ENCODE assay signal across 9 mouse cellular contexts in genomic region chr8:11774195-11775076, GRCm38 (mm10). TPM values are rescaled to one million over a fixed set of nuclear protein-coding genes. Genes with fewer than 3 reads are reported as not detected.
DNase-seq lines count a peak whose midpoint lies in the region; ATAC-seq and TF ChIP-seq lines count a peak whose summit lies in the region.
"Had no signal": no experiment of that assay in that cellular context is flagged by ENCODE, and none has a peak within 500 bp of the region (broad histone marks: within the 10 kb centered on the region; RNA-seq: fewer than 3 reads in every experiment).

No protein-coding gene starts in this region.

- no peaks in the 10 kb centered on the region for H3K9me3 ChIP-seq in embryonic facial prominence, embryonic 14.5 days (ENCODE audit: control insufficient read depth, low read length)
- no peaks in the 10 kb centered on the region for H3K9me3 ChIP-seq in kidney, postnatal 0 days (replicated peaks; ENCODE audit: low read length)
- H3K9me3 ChIP-seq: hindbrain, embryonic 15.5 days had no signal

- intact Hi-C loops in left cerebral cortex, postnatal 25 days (cut with DNase I), result loop anchor here (2.0 to 5.0 kb wide), 2 partner anchors 16 to 47 kb away; partner anchors contain the start of gene Arhgef7

- H3K27me3 ChIP-seq in embryonic facial prominence, embryonic 14.5 days (replicated peaks; ENCODE audit: control insufficient read depth, insufficient read depth, low read length), result no peaks in the 10 kb centered on the region
- no peaks in the 10 kb centered on the region for H3K27me3 ChIP-seq in kidney, postnatal 0 days (ENCODE audit: insufficient read depth, low read length)
- H3K27me3 ChIP-seq: hindbrain, embryonic 15.5 days had no signal

- TF ChIP-seq CTCF in kidney, postnatal 0 days (IDR thresholded peaks at IDR 0.05; ENCODE audit: low read depth), result no peak

- peak overlapping the region; percentile 35; the same call in 1 of the 2 replicates for H3K9ac ChIP-seq in embryonic facial prominence, embryonic 14.5 days (ENCODE audit: low read depth, low read length)
- peak overlapping the region; percentile 14; the same call in 1 of the 2 replicates for H3K9ac ChIP-seq in kidney, postnatal 0 days (ENCODE audit: low read depth, low read length)
- H3K9ac ChIP-seq: hindbrain, embryonic 15.5 days had no signal

- peak; percentile 83 for ATAC-seq in embryonic facial prominence, embryonic 14.5 days (ENCODE audit: low read depth)
- no peak; the same call in 1 of the 2 replicates for ATAC-seq in kidney, postnatal 0 days (replicated peaks; ENCODE audit: low FRiP score, low read depth)

- H3K4me2 ChIP-seq in embryonic facial prominence, embryonic 14.5 days (ENCODE audit: low read depth, low read length), result no peak overlapping the region
- 0 out of 2 replicates have a peak overlapping the region, but pooled peaks have one; percentile 5 for H3K4me2 ChIP-seq in kidney, postnatal 0 days (ENCODE audit: low read length)
- H3K4me2 ChIP-seq: hindbrain, embryonic 15.5 days had no signal

- DNase-seq in cerebellum, adult 8-10 months, result peak; percentile 34
- DNase-seq in cerebellum, postnatal 14 days, result no peak
- peak; percentile 89 for DNase-seq in embryonic facial prominence, embryonic 14.5 days (ENCODE audit: low spot score)
- peak; percentile 58 for DNase-seq in kidney, postnatal 0 days (ENCODE audit: low spot score)
- peak; percentile 84 for DNase-seq in lung, postnatal 36 days
- no peak for DNase-seq in left cerebral cortex, postnatal 25 days (ENCODE audit: low spot score in 2 of 2)
- no peak for DNase-seq in left cerebral cortex, adult 9 months (ENCODE audit: low spot score in 2 of 2)
- no peak for DNase-seq in layer of hippocampus, adult 9-10 months (ENCODE audit: low spot score)

- H3K27ac ChIP-seq in embryonic facial prominence, embryonic 14.5 days (replicated peaks; ENCODE audit: low read depth, low read length), result peak overlapping the region; percentile 23
- H3K27ac ChIP-seq in kidney, postnatal 0 days, result 0 out of 2 replicates have a peak overlapping the region, but pooled peaks have one; percentile 0
- H3K27ac ChIP-seq: hindbrain, embryonic 15.5 days had no signal

- H3K4me1 ChIP-seq in embryonic facial prominence, embryonic 14.5 days (ENCODE audit: control insufficient read depth, insufficient read depth, low read length), result peaks cover 15% of the 10 kb centered on the region
- peaks cover 23% of the 10 kb centered on the region; the same call in 1 of the 2 replicates for H3K4me1 ChIP-seq in kidney, postnatal 0 days (replicated peaks; ENCODE audit: insufficient read depth, low read length)

- H3K36me3 ChIP-seq in embryonic facial prominence, embryonic 14.5 days (ENCODE audit: control insufficient read depth, insufficient read depth, low read length), result no peaks in the 10 kb centered on the region
- H3K36me3 ChIP-seq in kidney, postnatal 0 days (ENCODE audit: insufficient read depth, low read length), result no peaks in the 10 kb centered on the region
- H3K36me3 ChIP-seq: hindbrain, embryonic 15.5 days had no signal

- H3K4me3 ChIP-seq in embryonic facial prominence, embryonic 14.5 days (ENCODE audit: low read depth, low read length), result no peak overlapping the region
- no peak overlapping the region for H3K4me3 ChIP-seq in kidney, postnatal 0 days (replicated peaks; ENCODE audit: low read depth, low read length)
- H3K4me3 ChIP-seq: hindbrain, embryonic 15.5 days had no signal

- WGBS in embryonic facial prominence, embryonic 14.5 days, result 67% methylated on average over 17 of the region's 17 CpGs
- 58% methylated on average over 17 of the region's 17 CpGs for WGBS in kidney, postnatal 0 days

RNA-seq across cellular contexts. Expression of gene Arhgef7, which starts 46.9 kb away (rescaled TPM):
- polyA plus RNA-seq in embryonic facial prominence, embryonic 14.5 days (2014; fragmentation: Nextera tagmentation; extraction: Ambion mirVana), result 45.7 and 48.1 TPM in 2 replicates
- 27.3 and 29.0 TPM in 2 replicates for polyA plus RNA-seq in kidney, postnatal 0 days (2015; fragmentation: Nextera tagmentation; extraction: Ambion mirVana)
- 100 to 1,000 TPM; 137 to 142 TPM for total RNA-seq in left cerebral cortex, postnatal 25 days (2021)

Comparison
In these comparisons a context has a peak if more than half of its experiments do, and no peak if none do; other contexts are left out.
1. DNase-seq: peak in cerebellum, adult 8-10 months (single experiment), embryonic facial prominence, embryonic 14.5 days (single experiment), kidney, postnatal 0 days (single experiment) and lung, postnatal 36 days (single experiment); none in cerebellum, postnatal 14 days (0 of 2), left cerebral cortex, postnatal 25 days (0 of 2), left cerebral cortex, adult 9 months (0 of 2) and layer of hippocampus, adult 9-10 months (single experiment).